Mouse (Mus musculus): ENCODE results near the gene Gm10097. TPM values are rescaled to one million over a fixed set of nuclear protein-coding genes. Genes with fewer than 3 reads are reported as not detected.

The Gm10097 gene
- polyA plus RNA-seq, 1 experiment from 2014 or later, result 0.05 TPM

DNA sequence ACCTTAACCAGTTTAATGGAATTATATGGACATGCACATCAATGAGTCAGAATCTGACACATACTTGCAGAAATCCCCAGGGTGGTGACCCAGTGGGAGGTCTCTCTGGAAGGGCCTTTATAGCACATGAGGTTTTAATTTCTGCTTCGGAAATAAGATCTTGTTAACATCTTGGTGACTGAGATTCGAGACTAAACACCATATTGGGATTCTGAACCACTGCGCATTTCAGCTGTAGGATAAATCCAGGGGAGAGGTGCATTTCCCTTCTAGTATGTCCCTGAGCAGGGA lies 1.9 kb downstream of the Gm10097 start:
- no peak for ATAC-seq (replicated peaks; ENCODE audit: low FRiP score)
- H3K27me3 ChIP-seq (replicated peaks; ENCODE audit: control insufficient read depth, insufficient read depth, low read length), result no peaks in the 10 kb centered on the region
- H3K4me3 ChIP-seq (ENCODE audit: low read depth, low read length), result no peak overlapping the region
- no peak for DNase-seq (ENCODE audit: low spot score)
- no peak overlapping the region for H3K27ac ChIP-seq (ENCODE audit: low read depth, low read length)
- no peaks in the 10 kb centered on the region for H3K9me3 ChIP-seq (ENCODE audit: control insufficient read depth, low read length)
- no peak overlapping the region for H3K4me2 ChIP-seq
- no peak overlapping the region for H3K9ac ChIP-seq (ENCODE audit: low read depth, low read length)
- H3K4me1 ChIP-seq (replicated peaks; ENCODE audit: control insufficient read depth, insufficient read depth, low read length), result no peaks in the 10 kb centered on the region
- 78% methylated on average over 3 of the region's 3 CpGs for WGBS
- no peaks in the 10 kb centered on the region for H3K36me3 ChIP-seq (ENCODE audit: control insufficient read depth, insufficient read depth, low read length)

DNA sequence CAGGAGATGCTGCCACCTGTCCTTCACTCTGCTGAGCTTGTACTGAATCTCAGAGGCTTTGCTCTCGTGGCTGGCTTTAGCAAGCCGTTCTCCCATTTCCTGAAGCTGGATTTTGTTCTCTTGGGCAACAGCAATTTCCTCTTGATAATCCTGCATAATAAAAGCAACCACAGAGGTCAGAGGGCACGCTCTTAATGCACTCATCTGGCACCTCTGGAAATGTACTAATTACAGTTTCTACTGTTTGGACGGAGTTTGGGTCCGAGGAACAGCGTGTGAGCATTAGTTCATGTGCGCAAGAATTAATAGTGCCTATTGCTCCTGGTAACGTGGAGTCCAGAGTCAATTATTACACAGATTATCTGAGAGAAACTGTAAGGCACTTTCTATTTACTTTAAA lies 3.1 kb downstream of the Gm10097 start:
- 80% methylated on average over 8 of the region's 8 CpGs for WGBS
- Histone ChIP-seq H3K4me2 (no peak overlapping the region), H3K27me3 (replicated peaks; ENCODE audit: control insufficient read depth, insufficient read depth, low read length) (no peaks in the 10 kb centered on the region), H3K4me1 (replicated peaks; ENCODE audit: control insufficient read depth, insufficient read depth, low read length) (no peaks in the 10 kb centered on the region), H3K27ac (ENCODE audit: low read depth, low read length) (no peak overlapping the region), H3K9ac (ENCODE audit: low read depth, low read length) (no peak overlapping the region), H3K36me3 (ENCODE audit: control insufficient read depth, insufficient read depth, low read length) (no peaks in the 10 kb centered on the region), H3K4me3 (ENCODE audit: low read depth, low read length) (no peak overlapping the region), H3K9me3 (ENCODE audit: control insufficient read depth, low read length) (no peaks in the 10 kb centered on the region)
- ATAC-seq (replicated peaks; ENCODE audit: low FRiP score) (no peak), DNase-seq (ENCODE audit: low spot score) (no peak)

DNA sequence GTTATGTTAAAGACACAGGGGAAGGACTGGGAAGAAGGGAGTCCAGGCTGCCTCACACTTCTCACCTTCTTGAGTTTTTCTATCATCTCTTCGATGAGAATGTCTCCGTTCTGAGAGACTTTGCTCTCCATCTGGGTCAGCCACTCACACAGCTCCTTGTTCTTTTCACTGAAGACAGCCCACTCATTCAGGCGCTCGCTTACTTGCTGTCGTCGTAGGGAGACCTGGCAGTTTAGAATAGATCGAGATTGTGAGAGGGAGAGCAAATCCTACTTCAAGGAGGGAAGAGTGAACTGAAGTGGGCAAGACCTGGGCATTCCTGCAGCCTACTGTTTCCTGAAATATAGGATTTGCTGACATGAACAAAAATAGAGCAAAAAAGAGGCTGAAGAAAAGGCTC lies 6.7 kb downstream of the Gm10097 start:
- Histone ChIP-seq H3K9me3 (ENCODE audit: control insufficient read depth, low read length) (no peaks in the 10 kb centered on the region), H3K4me2 (no peak overlapping the region), H3K4me3 (ENCODE audit: low read depth, low read length) (no peak overlapping the region), H3K36me3 (ENCODE audit: control insufficient read depth, insufficient read depth, low read length) (no peaks in the 10 kb centered on the region), H3K4me1 (replicated peaks; ENCODE audit: control insufficient read depth, insufficient read depth, low read length) (no peaks in the 10 kb centered on the region), H3K27ac (ENCODE audit: low read depth, low read length) (no peak overlapping the region), H3K27me3 (replicated peaks; ENCODE audit: control insufficient read depth, insufficient read depth, low read length) (no peaks in the 10 kb centered on the region), H3K9ac (ENCODE audit: low read depth, low read length) (no peak overlapping the region)
- DNase-seq (ENCODE audit: low spot score) (no peak), ATAC-seq (replicated peaks; ENCODE audit: low FRiP score) (no peak)
- WGBS, result 84% methylated on average over 7 of the region's 7 CpGs

DNA sequence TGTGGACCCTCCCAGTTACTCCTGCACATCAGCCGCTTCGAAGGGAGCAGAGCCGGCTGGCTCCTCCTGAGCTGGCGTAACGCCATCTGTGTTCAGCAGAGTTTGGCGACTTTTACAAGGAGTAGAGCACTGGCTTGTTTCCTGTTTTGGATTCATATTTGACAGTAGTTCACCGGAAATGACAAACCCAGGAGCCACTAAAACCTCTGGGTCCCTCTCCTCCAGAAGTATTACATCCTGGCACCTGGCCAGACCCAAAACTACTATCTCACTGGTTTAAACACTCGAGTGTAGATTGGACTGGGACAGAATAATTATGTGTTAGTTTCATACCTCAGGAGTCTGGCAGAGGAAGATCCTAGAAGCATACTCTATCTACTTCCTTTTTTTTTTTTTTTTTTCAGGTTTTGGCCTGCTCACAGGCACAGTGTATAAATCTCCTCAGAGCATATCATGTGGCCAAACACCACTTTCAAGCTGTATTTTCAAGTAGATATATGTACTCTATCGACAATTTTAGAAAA lies 11.0 kb downstream of the Gm10097 start:
- no peaks in the 10 kb centered on the region for H3K27me3 ChIP-seq (replicated peaks; ENCODE audit: control insufficient read depth, insufficient read depth, low read length)
- no peaks in the 10 kb centered on the region for H3K36me3 ChIP-seq (ENCODE audit: control insufficient read depth, insufficient read depth, low read length)
- WGBS, result 74% methylated on average over 9 of the region's 9 CpGs
- H3K4me1 ChIP-seq (replicated peaks; ENCODE audit: control insufficient read depth, insufficient read depth, low read length), result no peaks in the 10 kb centered on the region
- H3K4me3 ChIP-seq (ENCODE audit: low read depth, low read length), result no peak overlapping the region
- DNase-seq (ENCODE audit: low spot score) (no peak), ATAC-seq (replicated peaks; ENCODE audit: low FRiP score) (no peak)
- no peak overlapping the region for H3K4me2 ChIP-seq
- no peak overlapping the region for H3K27ac ChIP-seq (ENCODE audit: low read depth, low read length)
- no peak overlapping the region for H3K9ac ChIP-seq (ENCODE audit: low read depth, low read length)
- no peaks in the 10 kb centered on the region for H3K9me3 ChIP-seq (ENCODE audit: control insufficient read depth, low read length)

DNA sequence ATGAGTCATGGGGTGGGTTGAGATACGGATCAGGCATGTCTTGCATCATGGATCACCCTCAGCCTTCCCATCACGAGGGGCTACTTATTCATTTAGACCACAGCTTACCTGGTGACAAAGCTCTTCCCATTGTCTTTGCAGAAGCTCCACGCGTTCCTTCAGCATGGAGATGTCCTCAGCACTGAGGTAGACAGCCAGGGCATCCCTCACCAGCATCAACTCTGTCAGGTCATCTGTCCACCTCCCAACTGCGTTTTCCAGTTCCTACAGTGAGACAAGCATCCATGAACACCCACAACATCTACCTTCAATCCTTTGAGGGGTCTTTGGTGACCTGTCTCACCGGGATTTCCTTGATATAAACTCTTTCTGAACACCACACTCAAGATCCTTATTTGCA lies 14.7 kb downstream of the Gm10097 start:
- no peak for ATAC-seq (replicated peaks; ENCODE audit: low FRiP score)
- Histone ChIP-seq H3K9ac (ENCODE audit: low read depth, low read length) (no peak overlapping the region), H3K36me3 (ENCODE audit: control insufficient read depth, insufficient read depth, low read length) (no peaks in the 10 kb centered on the region), H3K27me3 (replicated peaks; ENCODE audit: control insufficient read depth, insufficient read depth, low read length) (no peaks in the 10 kb centered on the region), H3K9me3 (ENCODE audit: control insufficient read depth, low read length) (no peaks in the 10 kb centered on the region), H3K4me2 (no peak overlapping the region), H3K4me1 (replicated peaks; ENCODE audit: control insufficient read depth, insufficient read depth, low read length) (no peaks in the 10 kb centered on the region), H3K27ac (ENCODE audit: low read depth, low read length) (no peak overlapping the region), H3K4me3 (ENCODE audit: low read depth, low read length) (no peak overlapping the region)
- no peak for DNase-seq (ENCODE audit: low spot score)
- WGBS, result 73% methylated on average over 6 of the region's 6 CpGs

DNA sequence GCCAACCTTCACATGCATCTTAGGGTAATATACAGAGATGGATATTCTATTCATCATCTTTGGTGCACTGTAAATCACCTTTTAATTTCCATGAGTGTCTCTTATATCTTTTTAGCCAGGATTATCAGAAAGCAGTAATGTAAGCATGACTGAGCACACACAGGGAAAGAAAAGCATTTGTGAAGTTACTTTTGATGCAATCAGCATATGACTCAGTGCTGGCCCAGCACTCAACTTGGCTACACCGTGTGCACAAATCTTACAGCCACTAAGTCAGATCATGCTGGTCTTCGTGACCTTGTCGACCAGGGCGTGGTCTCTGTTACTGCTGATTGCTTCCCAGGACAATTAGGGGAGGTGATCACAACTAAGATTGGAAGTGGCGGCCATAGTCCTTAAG lies 16.8 kb downstream of the Gm10097 start:
- no peak overlapping the region for H3K4me3 ChIP-seq (ENCODE audit: low read depth, low read length)
- no peaks in the 10 kb centered on the region for H3K36me3 ChIP-seq (ENCODE audit: control insufficient read depth, insufficient read depth, low read length)
- no peak overlapping the region for H3K9ac ChIP-seq (ENCODE audit: low read depth, low read length)
- no peak overlapping the region for H3K4me2 ChIP-seq
- DNase-seq (ENCODE audit: low spot score) (no peak), ATAC-seq (replicated peaks; ENCODE audit: low FRiP score) (no peak)
- H3K9me3 ChIP-seq (ENCODE audit: control insufficient read depth, low read length), result no peaks in the 10 kb centered on the region
- no peaks in the 10 kb centered on the region for H3K4me1 ChIP-seq (replicated peaks; ENCODE audit: control insufficient read depth, insufficient read depth, low read length)
- H3K27ac ChIP-seq (ENCODE audit: low read depth, low read length), result no peak overlapping the region
- 84% methylated on average over 5 of the region's 5 CpGs for WGBS
- no peaks in the 10 kb centered on the region for H3K27me3 ChIP-seq (replicated peaks; ENCODE audit: control insufficient read depth, insufficient read depth, low read length)

DNA sequence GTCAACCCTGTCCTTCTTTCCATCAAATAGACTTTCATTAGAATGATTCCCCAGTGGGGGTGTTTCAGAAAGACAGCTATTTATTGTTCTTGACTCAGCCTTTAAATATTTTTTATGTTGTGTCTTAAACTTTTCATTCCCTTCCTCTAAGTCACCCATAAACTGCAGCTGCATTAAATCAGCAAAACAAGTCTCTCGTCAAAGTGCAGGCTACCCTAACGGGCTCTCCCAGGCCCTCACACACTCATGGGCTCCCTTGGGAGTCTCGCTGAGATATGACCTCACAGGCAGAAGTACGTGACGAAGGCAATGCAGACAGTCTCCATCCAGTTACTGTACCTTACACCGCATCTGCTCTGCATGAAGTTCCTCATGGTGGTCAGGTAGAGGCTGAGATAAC lies 17.3 kb downstream of the Gm10097 start:
- Histone ChIP-seq H3K4me3 (ENCODE audit: low read depth, low read length) (no peak overlapping the region), H3K27me3 (replicated peaks; ENCODE audit: control insufficient read depth, insufficient read depth, low read length) (no peaks in the 10 kb centered on the region), H3K9me3 (ENCODE audit: control insufficient read depth, low read length) (no peaks in the 10 kb centered on the region), H3K4me2 (no peak overlapping the region), H3K36me3 (ENCODE audit: control insufficient read depth, insufficient read depth, low read length) (no peaks in the 10 kb centered on the region), H3K4me1 (replicated peaks; ENCODE audit: control insufficient read depth, insufficient read depth, low read length) (no peaks in the 10 kb centered on the region), H3K9ac (ENCODE audit: low read depth, low read length) (no peak overlapping the region), H3K27ac (ENCODE audit: low read depth, low read length) (no peak overlapping the region)
- DNase-seq (ENCODE audit: low spot score) (no peak), ATAC-seq (replicated peaks; ENCODE audit: low FRiP score) (no peak)
- 81% methylated on average over 6 of the region's 6 CpGs for WGBS

DNA sequence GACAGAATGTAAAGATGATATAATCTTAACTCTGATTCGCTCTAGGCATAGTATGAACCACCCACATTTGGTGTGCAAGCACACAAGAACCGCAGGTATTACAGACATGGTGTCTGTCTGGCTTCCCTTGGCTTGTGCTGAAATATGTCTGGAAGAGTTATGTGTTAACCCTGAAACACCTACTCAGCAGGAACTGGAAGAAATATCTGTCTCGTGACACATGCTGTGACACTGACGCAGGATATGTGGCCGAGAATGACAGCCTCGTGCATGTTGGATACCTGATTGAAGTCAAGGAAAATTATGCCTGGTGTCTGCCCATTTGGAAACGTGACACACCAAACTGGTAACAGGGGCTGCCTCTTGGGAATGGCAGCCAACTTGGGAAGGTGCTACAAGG lies 18.3 kb downstream of the Gm10097 start:
- 84% methylated on average over 7 of the region's 7 CpGs for WGBS

DNA sequence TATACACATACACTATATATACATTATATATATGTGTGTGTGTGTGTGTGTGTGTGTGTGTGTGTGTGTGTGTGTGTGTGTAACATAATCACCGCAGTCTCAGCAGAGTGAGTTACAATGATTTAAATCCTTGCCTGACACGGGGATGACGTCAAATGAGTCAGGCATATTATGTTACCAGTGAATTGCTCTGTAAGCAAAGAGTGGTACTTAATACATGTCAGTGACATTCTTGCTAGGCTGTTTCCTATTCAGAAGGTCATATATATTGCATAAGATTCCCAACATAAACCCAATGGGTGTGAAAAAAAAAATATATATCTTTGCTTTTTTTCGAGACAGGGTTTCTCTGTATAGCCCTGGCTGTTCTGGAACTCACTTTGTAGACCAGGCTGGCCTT lies 20.1 kb downstream of the Gm10097 start:
- WGBS, result 93% methylated on average over 4 of the region's 4 CpGs
- H3K4me3 ChIP-seq (ENCODE audit: low read depth, low read length), result no peak overlapping the region

More for the DNA sequence above, 18.3 kb downstream of the Gm10097 start:
- no peaks in the 10 kb centered on the region for H3K27me3 ChIP-seq (replicated peaks; ENCODE audit: control insufficient read depth, insufficient read depth, low read length)
- no peak overlapping the region for H3K4me3 ChIP-seq (ENCODE audit: low read depth, low read length)
- no peaks in the 10 kb centered on the region for H3K9me3 ChIP-seq (ENCODE audit: control insufficient read depth, low read length)
- DNase-seq (ENCODE audit: low spot score), result no peak
- H3K36me3 ChIP-seq (ENCODE audit: control insufficient read depth, insufficient read depth, low read length), result no peaks in the 10 kb centered on the region
- no peak overlapping the region for H3K27ac ChIP-seq (ENCODE audit: low read depth, low read length)
- no peaks in the 10 kb centered on the region for H3K4me1 ChIP-seq (replicated peaks; ENCODE audit: control insufficient read depth, insufficient read depth, low read length)
- H3K4me2 ChIP-seq, result no peak overlapping the region
- H3K9ac ChIP-seq (ENCODE audit: low read depth, low read length), result no peak overlapping the region
- ATAC-seq (replicated peaks; ENCODE audit: low FRiP score), result no peak

More for the DNA sequence above, 20.1 kb downstream of the Gm10097 start:
- no peak overlapping the region for H3K9ac ChIP-seq (ENCODE audit: low read depth, low read length)
- DNase-seq (ENCODE audit: low spot score) (no peak), ATAC-seq (replicated peaks; ENCODE audit: low FRiP score) (no peak)
- H3K9me3 ChIP-seq (ENCODE audit: control insufficient read depth, low read length), result no peaks in the 10 kb centered on the region
- H3K4me2 ChIP-seq, result no peak overlapping the region
- H3K27ac ChIP-seq (ENCODE audit: low read depth, low read length), result no peak overlapping the region
- no peaks in the 10 kb centered on the region for H3K4me1 ChIP-seq (replicated peaks; ENCODE audit: control insufficient read depth, insufficient read depth, low read length)
- H3K36me3 ChIP-seq (ENCODE audit: control insufficient read depth, insufficient read depth, low read length), result no peaks in the 10 kb centered on the region
- no peaks in the 10 kb centered on the region for H3K27me3 ChIP-seq (replicated peaks; ENCODE audit: control insufficient read depth, insufficient read depth, low read length)
